Mouse (Mus musculus): ENCODE measurements around the gene Gm10521. TPM values are rescaled to one million over a fixed set of nuclear protein-coding genes. Genes with fewer than 3 reads are reported as not detected.
"Not testable (repeated sequence)": the region's sequence is repeated elsewhere in the genome, so short reads cannot be mapped to it uniquely, and the experiment has no call there.

Gene Gm10521
- total RNA-seq (2021): not detected
- long read RNA-seq, experiment 1: 0 reads
- long read RNA-seq, experiment 2: 0 reads

- not testable (repeated sequence) for DNase-seq
Measured at GRCm38 (mm10) chr1:171895364-171895763, at the start of gene Gm10521. Gm10521 (plus strand) TSS chr1:171895664.

- no peak for DNase-seq
Measured at GRCm38 (mm10) chr1:171848201-171848600, 47.3 kb upstream of the Gm10521 start.

DNA sequence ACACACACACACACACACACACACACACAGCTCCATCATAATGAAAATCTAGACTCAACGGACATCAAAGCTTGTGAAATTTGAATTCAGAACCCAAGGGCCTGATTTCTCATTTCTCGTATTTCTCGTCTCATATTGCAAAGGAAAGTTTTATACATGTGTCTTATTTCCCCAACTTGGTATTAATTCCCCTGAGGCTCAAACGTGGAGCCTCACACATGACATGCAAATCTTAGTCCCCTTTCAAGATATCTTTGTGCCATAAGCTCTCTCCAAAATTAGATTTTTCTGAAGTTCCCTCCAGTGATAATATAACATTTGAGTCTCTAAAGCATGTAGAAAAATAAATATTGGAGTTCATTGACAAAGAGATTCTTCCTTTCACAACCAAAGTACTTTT lies 46.7 kb upstream of the Gm10521 start:
- no peak for DNase-seq

DNA sequence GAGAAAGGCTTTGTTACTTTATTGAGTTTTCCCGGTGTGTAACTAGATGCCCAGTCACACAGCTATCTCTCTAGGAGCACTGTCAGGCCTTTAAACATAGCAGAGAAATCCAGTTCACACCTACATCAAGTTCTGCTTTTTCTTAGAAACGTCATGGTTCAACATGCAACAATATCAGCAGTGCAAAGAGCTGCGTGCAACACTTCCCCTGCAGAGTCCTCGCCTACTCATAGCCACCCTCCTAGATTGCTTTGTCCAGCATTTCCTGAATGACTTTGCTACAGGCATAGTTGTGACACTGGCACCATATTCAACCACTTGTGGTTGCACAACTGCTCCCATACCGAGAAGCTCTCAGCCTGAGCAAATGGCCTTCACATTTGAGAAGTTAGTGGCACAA lies 46.0 kb upstream of the Gm10521 start:
- DNase-seq: no peak

DNA sequence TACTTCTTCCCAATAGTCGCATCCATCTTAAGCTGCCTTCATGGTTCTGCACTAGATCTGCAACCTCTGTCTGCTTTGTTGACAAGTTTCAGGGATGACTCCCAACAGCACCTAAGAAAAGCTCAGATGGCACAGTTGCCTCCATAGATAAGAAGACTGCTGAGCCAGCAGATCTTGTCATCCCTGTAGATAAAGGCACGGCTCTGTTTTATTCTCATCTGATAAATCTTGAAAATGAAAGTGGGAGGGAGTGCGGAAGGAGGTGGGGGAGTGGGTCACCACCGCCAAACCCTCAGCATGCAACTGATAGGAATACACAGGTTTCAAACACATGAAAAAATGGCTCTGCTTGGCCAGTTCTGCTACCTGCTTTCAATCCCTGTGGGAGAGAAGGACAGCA lies 30.0 kb upstream of the Gm10521 start:
- no peak for DNase-seq

DNA sequence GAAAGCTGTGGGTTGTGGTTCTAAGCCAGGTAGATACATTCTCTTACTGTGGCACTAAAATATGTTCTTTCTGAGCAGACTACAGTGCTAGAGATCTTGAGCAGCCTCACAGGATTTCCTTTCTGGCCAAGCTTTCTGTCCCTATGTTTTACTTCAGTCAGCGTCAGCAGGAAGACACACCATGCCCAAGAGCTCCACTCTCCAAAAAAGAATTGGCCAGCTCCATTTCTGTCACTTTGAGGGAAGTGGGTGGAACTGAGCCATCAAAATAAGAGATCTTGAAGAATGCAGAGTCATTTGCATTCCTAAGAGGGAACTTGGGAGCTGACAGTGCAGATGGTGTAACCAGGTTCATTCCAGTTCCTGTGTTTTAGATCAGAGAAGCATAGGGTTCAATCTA lies 8.5 kb upstream of the Gm10521 start:
- no peak for DNase-seq

DNA sequence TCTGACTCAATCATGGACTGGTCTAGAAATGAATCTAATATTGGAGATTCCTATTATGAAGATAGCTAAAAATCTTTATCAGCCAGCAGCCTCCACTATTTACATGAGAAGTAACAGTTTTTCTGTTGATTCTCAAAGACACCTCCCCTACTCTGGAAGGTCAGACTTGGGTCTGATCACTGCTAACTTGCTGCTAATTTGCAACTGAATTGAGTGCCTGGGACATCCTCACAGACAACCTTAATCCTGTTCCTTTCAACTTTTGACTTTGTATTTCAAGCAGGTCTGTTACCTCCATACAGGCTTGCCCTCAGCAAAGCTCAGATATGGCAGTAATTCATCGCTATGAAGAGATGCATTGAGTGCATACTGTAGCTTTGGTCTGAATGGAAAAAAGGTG lies 8.5 kb downstream of the Gm10521 start:
- no peak for DNase-seq

DNA sequence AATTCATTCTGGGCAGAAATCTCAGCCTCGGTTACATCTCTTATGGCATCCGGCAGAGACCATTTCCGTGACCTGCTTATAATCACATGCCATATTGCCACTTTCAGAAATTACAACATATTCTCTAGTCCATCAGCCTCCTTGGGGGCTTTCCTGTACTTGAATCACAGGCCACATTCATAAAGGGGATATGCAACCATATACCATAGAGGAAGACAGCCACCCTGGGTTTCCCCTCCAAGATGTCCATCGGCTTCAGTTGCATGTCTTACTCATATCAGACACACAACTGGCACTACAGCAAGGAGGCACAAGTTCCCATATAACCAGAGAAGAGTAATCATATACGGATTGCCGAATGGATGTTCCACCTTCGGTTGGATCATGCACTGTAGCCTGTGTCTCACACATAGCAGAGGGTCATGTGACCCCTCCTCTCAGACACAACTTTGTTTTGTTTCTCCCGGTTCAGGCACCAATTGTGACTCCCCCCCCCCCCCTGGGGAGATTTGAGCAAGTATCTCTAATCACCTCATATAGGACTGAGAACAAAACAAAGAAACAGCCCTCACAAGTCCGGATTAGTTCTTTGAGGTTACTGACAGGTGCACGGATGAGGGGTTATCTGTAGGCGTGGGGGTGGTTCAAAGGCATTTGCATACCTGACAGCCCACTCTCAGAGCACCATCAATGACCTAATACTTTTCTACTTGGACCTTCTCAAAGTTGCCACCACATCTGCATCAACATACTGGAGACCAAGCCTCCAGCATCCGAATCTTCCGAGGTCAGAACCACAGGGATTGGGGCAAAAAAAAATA lies 20.4 kb downstream of the Gm10521 start:
- DNase-seq: no peak

DNA sequence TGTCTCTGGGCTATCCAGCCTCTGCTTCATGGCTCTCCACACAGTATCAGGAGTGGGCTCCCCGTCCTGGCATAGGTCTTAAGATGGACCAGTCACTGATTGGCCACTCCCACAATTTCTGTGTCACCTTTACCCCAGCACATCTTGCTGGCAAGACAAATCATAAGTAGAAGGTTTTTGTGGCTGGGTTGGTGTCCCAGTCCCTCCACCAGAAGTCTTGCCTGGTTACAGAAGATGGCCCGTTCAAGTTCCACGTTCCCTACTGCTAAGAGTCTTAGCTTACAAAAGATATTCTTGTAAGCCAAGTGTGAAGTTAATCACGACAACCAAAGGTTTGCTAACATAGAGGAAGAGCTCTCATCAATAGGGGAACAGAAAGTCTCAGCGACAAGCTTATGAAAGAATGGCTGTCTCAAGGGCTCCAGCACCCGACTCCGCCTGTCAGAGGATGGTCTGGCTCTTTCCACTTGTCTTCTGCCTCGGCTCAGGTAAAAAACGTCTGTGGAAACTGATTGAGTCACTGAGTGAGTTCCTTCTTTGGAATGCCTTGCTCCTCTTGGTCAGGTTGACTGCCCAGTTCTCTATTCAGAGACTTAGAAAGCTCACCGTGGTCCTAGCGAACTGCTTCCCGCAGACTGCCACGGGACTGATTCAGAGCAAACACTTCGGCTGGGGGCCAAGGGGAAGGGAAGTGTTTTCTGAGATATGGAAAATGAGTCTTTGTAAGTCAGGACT lies 22.0 kb downstream of the Gm10521 start, which contains the start of gene Slamf6:
Gene Slamf6, plus strand, starts transcription at position 211 of the 735 bp plus-strand sequence.
- peak; percentile 9 for DNase-seq

- DNase-seq: no peak
Measured at GRCm38 (mm10) chr1:171918136-171918920, 22.9 kb downstream of the Gm10521 start.

GRCm38 (mm10) chr1:171919193-171919592 lies 23.7 kb downstream of the Gm10521 start:
- peak; percentile 8 for DNase-seq

GRCm38 (mm10) chr1:171919901-171920510 lies 24.5 kb downstream of the Gm10521 start:
- DNase-seq: no peak

DNA sequence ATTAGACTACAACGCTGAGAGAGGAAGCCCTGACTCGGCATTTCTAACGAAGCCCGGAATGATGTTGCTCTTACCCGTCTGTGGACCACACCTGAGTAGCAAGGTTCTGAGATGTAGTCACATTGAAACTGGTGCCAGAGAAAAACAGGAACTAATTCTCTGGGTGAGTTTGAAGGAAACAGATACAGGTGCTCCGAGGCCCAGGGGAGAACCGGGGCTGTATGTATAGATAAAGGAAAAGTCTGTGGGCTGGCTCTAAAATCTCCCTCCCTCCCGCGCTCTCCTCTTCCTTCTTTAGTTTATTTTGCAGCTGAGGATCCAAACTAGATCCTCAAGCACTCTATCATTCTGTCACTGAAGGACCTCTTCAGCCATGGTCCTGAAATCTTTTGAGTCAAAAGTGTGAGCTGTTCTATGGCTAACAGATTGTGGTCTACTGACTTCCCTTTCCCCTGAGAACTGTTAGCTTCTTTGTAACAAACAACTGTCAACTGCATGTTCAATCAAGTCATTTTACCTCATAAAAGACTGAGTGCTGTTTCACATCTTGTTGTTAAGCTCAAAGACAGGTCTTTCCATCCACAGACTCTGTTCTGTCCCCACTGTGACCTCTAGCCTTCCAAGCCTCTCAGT lies 25.6 kb downstream of the Gm10521 start:
- DNase-seq: no peak

DNA sequence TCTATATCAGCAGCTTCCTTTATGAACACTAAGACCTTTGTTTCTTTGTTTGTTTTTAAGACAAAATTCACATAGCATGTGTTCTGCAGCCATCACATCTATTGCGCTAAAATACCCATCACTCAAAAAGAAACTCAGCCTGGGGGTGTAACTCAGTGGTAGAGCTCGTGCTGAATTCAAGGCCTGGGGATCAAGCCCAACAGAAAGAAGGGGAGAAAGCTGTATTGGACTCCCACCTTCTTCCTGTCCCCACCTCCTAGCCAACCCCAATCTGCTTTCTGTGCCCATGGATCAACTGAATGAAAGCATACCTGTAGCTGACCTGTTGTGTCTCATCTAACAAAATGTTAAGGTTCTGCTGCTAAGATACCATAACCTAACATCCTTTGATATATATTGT lies 26.2 kb downstream of the Gm10521 start:
- no peak for DNase-seq

DNA sequence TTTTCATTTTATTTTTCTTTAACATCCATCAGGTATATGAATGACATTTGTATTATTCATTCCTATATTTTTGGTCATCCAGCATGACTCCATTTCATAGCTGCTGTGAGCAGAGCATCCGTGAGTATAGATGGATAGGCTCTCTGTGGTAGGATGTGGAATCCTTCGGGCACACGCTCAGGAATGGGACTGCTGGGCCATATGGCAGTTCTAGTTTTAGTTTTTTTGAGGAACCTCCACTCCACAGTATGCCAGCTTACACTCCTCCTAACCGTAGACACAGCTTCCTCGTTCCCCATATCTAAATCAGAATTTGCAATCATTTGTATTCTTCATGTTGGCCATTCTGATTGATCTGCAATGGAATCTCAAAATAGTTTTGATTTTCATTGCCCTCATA lies 27.4 kb downstream of the Gm10521 start:
- DNase-seq: no peak

- DNase-seq: no peak
Measured at GRCm38 (mm10) chr1:171924900-171925299, 29.4 kb downstream of the Gm10521 start.

GRCm38 (mm10) chr1:171933851-171934250 lies 38.4 kb downstream of the Gm10521 start:
- no peak for DNase-seq

- no peak for DNase-seq
Measured at GRCm38 (mm10) chr1:171938952-171939948, 43.8 kb downstream of the Gm10521 start.

DNA sequence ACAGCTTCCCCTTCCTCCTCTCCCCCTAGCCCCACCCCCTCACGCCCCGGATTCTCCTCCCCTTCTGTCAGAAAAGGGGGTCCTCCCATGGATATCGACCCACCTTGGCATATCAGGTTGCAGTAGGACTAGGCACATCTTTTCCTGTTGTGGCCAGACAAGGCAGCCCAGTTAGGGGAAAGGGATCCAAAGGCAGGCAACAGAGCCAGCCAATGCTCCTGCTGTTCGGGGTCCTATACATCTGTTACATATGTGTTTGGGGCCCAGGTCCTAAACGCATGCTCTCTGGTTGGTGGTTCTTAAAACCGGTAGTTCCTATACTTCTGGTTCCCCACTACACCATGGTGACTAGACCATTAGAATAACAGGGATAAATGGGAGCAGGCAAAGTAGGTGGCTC lies 45.2 kb downstream of the Gm10521 start:
- no peak for DNase-seq

GRCm38 (mm10) chr1:171946447-171946995 lies 51.1 kb downstream of the Gm10521 start:
- no peak for DNase-seq
